Mouse (Mus musculus): ENCODE data around the gene Gm21897. TPM values are rescaled to one million over a fixed set of nuclear protein-coding genes. Genes with fewer than 3 reads are reported as not detected.

Gene Gm21897
- polyA plus RNA-seq, 1 experiment from 2014 or later: not detected

DNA sequence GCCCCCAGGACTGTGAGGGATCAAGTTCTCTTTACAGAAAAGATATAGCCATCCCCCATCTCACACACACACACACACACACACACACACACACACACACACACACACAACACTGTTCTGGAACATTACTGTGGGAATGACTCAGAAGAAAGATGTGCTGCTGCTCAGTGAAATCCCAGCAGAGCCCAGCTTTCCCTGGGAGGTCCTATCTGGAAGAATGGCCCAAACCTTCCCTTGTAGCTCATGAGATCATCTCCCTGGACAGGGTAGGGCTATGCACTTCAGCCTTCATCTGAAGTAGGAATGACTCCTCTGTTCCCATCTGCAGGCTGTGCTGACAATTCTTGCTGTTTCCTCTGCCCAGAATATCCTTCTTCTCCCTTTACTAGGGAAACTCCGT, 38.1 kb downstream of the Gm21897 start:
- 90% methylated on average over 1 of the region's 1 CpGs for WGBS
- H3K36me3 ChIP-seq (ENCODE audit: poor library complexity, severe bottlenecking): no peaks in the 10 kb centered on the region
- ATAC-seq: no peak
- H3K27ac ChIP-seq: no peak overlapping the region
- no peak overlapping the region for H3K4me3 ChIP-seq
- no peak overlapping the region for H3K9ac ChIP-seq
- H3K27me3 ChIP-seq: no peaks in the 10 kb centered on the region
- H3K9me3 ChIP-seq (replicated peaks): no peaks in the 10 kb centered on the region
- H3K4me1 ChIP-seq: no peaks in the 10 kb centered on the region
- no peak overlapping the region for H3K4me2 ChIP-seq

- Histone ChIP-seq H3K27me3 (no peaks in the 10 kb centered on the region), H3K36me3 (ENCODE audit: poor library complexity, severe bottlenecking) (no peaks in the 10 kb centered on the region), H3K27ac (no peak overlapping the region), H3K4me1 (no peaks in the 10 kb centered on the region), H3K9me3 (replicated peaks) (no peaks in the 10 kb centered on the region), H3K4me2 (no peak overlapping the region), H3K4me3 (no peak overlapping the region), H3K9ac (no peak overlapping the region)
- no peak for ATAC-seq
These were observed 40.5 kb downstream of the Gm21897 start for GRCm38 (mm10) chr16:15357766-15358165.

DNA sequence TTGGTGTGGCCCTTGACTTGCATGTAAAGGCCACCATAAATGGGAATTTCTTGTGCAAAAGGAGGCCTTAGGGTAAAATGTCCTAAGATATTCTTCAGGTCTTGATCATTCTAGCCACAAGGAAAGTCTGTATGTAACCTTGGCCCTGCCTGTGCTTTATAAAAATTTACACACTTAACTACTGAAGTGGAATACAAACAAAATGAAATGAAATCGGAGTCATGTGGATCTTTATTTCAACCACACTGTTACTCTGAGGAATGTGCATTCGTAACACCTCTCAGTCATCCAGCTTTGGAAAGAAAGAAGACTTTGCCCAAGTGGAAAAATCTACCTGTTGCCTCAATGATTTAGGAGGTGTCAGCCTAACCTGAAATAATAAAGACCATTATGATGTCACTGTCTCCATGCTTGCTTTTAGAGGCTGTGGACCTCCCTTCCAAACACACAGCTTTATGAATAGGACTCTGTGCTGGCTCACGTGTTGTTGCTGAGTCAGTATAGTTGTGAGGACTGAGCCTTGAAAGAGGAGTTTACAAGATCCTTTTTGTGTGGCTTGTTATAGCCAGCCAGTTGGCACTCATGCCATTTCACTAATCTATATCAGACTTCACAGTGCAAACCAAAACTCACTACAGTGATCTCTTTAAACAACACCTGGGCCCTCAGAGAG, 42.0 kb downstream of the Gm21897 start:
- Histone ChIP-seq H3K27ac (no peak overlapping the region), H3K9me3 (replicated peaks) (no peaks in the 10 kb centered on the region), H3K27me3 (no peaks in the 10 kb centered on the region), H3K9ac (no peak overlapping the region), H3K4me3 (no peak overlapping the region), H3K4me1 (no peaks in the 10 kb centered on the region), H3K4me2 (no peak overlapping the region), H3K36me3 (ENCODE audit: poor library complexity, severe bottlenecking) (no peaks in the 10 kb centered on the region)
- 76% methylated on average over 3 of the region's 3 CpGs for WGBS
- no peak for ATAC-seq

GRCm38 (mm10) chr16:15360825-15361224, 43.6 kb downstream of the Gm21897 start:
- no peak overlapping the region for H3K9ac ChIP-seq
- H3K4me1 ChIP-seq: no peaks in the 10 kb centered on the region
- H3K4me2 ChIP-seq: no peak overlapping the region
- H3K36me3 ChIP-seq (ENCODE audit: poor library complexity, severe bottlenecking): no peaks in the 10 kb centered on the region
- H3K9me3 ChIP-seq (replicated peaks): no peaks in the 10 kb centered on the region
- no peak overlapping the region for H3K4me3 ChIP-seq
- no peaks in the 10 kb centered on the region for H3K27me3 ChIP-seq
- ATAC-seq: no peak
- H3K27ac ChIP-seq: no peak overlapping the region
